Mouse (Mus musculus) natural killer cell, adult 2 months (primary cell): ENCODE results near the gene Kat2a.
"Not testable (repeated sequence)": the region's sequence is repeated elsewhere in the genome, so short reads cannot be mapped to it uniquely, and the experiment has no call there.

Source experiments
- DNase-seq, 2 experiments: peaks; one replicate each; pipeline ENCODE4 v3.0.0; 2022; ENCODE audit warnings: low spot score in 2 of 2

Gene Kat2a

DNA sequence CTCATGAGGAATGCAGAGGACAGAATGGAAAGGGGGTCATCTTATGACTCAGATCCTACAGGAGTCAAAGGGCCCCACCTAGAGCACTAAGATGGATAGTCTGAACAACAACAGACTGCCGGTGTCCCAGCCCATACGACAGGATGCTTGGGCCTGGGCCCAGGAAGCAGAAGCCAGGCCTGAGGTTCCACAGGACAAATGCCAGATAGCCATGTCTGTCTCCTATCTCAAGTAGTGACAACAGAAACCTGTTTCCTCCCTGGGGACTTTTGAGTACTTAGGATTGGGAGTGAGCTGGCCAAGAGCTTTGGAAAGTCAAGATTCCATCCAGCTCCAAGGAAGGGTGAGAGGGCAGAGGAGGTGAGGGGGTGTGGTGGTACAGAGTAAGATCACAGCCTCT is 40.3 kb downstream of the Kat2a start:
- no peak for DNase-seq

- no peak for DNase-seq
These were observed 41.2 kb downstream of the Kat2a start for GRCm38 (mm10) chr11:100671049-100671448.

GRCm38 (mm10) chr11:100659806-100660205 is 52.5 kb downstream of the Kat2a start:
- DNase-seq, result no peak

GRCm38 (mm10) chr11:100656458-100656857 is 55.8 kb downstream of the Kat2a start:
- DNase-seq, result no peak

GRCm38 (mm10) chr11:100655589-100655988 is 56.7 kb downstream of the Kat2a start:
- DNase-seq, result not testable (repeated sequence)
